Mouse (Mus musculus) limb, embryonic 12.5 days (tissue): Measurements from ENCODE around the gene 2410004P03Rik. TPM values are rescaled to one million over a fixed set of nuclear protein-coding genes. Genes with fewer than 3 reads are reported as not detected.
"Not testable (repeated sequence)": the region's sequence is repeated elsewhere in the genome, so short reads cannot be mapped to it uniquely, and the experiment has no call there.

Experiments used
- ATAC-seq: fragments of 200-750 bp; cut with Nextera tagmentation; 2 replicates; pipeline ENCODE4 v1.8.0; 2017; ENCODE audit warnings: low read depth, moderate TSS enrichment; ENCODE audit not compliant: insufficient number of reproducible peaks, insufficient read depth, low FRiP score, low TSS enrichment
- H3K27ac ChIP-seq: fragments of 300-500 bp; sonication (generic); 2 replicates; pipeline ENCODE4 v1.5.1; 2016; ENCODE audit warnings: mild to moderate bottlenecking, moderate library complexity
- H3K27me3 ChIP-seq: fragments of 300-500 bp; sonication (generic); 2 replicates; pipeline ENCODE4 v1.6.1; 2016; ENCODE audit warnings: mild to moderate bottlenecking, moderate library complexity
- H3K36me3 ChIP-seq: fragments of 300-500 bp; sonication (generic); 2 replicates; pipeline ENCODE4 v1.6.1; 2016; ENCODE audit warnings: mild to moderate bottlenecking, moderate library complexity
- H3K4me1 ChIP-seq: fragments of 300-500 bp; sonication (generic); replicated peaks from 2 replicates; pipeline ENCODE4 v1.6.1; 2016
- H3K4me2 ChIP-seq: fragments of 300-500 bp; sonication (generic); 2 replicates; pipeline ENCODE4 v1.6.1; 2016; ENCODE audit warnings: mild to moderate bottlenecking, moderate library complexity
- H3K4me3 ChIP-seq: fragments of 300-500 bp; sonication (generic); replicated peaks from 2 replicates; pipeline ENCODE4 v1.5.1; 2016; ENCODE audit warnings: mild to moderate bottlenecking
- H3K9ac ChIP-seq: fragments of 300-500 bp; sonication (generic); replicated peaks from 2 replicates; pipeline ENCODE4 v1.6.1; 2016; ENCODE audit warnings: mild to moderate bottlenecking, moderate library complexity
- H3K9me3 ChIP-seq: fragments of 300-500 bp; sonication (generic); 2 replicates; pipeline ENCODE4 v1.6.1; 2016; ENCODE audit warnings: mild to moderate bottlenecking, moderate library complexity
- WGBS: fragments of 180-500 bp; shearing (Covaris S2); methylation state at CpG from one replicate; pipeline ENCODE4 v1.1.7; 2016; 5-methylcytosine and 5-hydroxymethylcytosine counted together
- polyA plus RNA-seq: library from polyadenylated mRNA; unstranded; fragments of >200 nt; fragmentation: Nextera tagmentation; extraction: Ambion mirVana; gene quantifications from 2 replicates; pipeline ENCODE4 v1.2.1, GENCODE M21; 2016

2410004P03Rik gene
- polyA plus RNA-seq, 1 experiment from 2014 or later = 0.75 TPM

- not testable (repeated sequence) for H3K4me3 ChIP-seq, H3K4me2 ChIP-seq, H3K4me1 ChIP-seq, H3K36me3 ChIP-seq, H3K27ac ChIP-seq, H3K9me3 ChIP-seq, ATAC-seq, H3K9ac ChIP-seq, H3K27me3 ChIP-seq
- 81% methylated on average over 4 of the region's 4 CpGs for WGBS
Observed at GRCm38 (mm10) chr12:17021125-17021524, 9.6 kb upstream of the 2410004P03Rik start.

GRCm38 (mm10) chr12:17018468-17018867 lies 6.9 kb upstream of the 2410004P03Rik start:
- Histone ChIP-seq H3K36me3 (no peaks in the 10 kb centered on the region), H3K27ac (no peak overlapping the region), H3K9me3 (no peaks in the 10 kb centered on the region), H3K27me3 (no peaks in the 10 kb centered on the region), H3K4me1 (no peaks in the 10 kb centered on the region), H3K4me2 (no peak overlapping the region), H3K4me3 (no peak overlapping the region), H3K9ac (no peak overlapping the region)
- WGBS = 34% methylated on average over 4 of the region's 4 CpGs
- no peak for ATAC-seq

- Histone ChIP-seq H3K4me2 (no peak overlapping the region), H3K36me3 (no peaks in the 10 kb centered on the region), H3K27me3 (peaks cover 3% of the 10 kb centered on the region; the same call in 1 of the 2 replicates), H3K4me1 (no peaks in the 10 kb centered on the region; the same call in 1 of the 2 replicates), H3K4me3 (no peak overlapping the region), H3K27ac (no peak overlapping the region), H3K9ac (no peak overlapping the region), H3K9me3 (no peaks in the 10 kb centered on the region)
- 81% methylated on average over 2 of the region's 2 CpGs for WGBS
- no peak for ATAC-seq
Observed at GRCm38 (mm10) chr12:17015711-17016110, 4.2 kb upstream of the 2410004P03Rik start.

- Histone ChIP-seq H3K4me2 (no peak overlapping the region), H3K4me1 (no peaks in the 10 kb centered on the region; the same call in 1 of the 2 replicates), H3K4me3 (no peak overlapping the region), H3K27me3 (peaks cover 3% of the 10 kb centered on the region; the same call in 1 of the 2 replicates), H3K9ac (no peak overlapping the region), H3K9me3 (no peaks in the 10 kb centered on the region), H3K27ac (no peak overlapping the region), H3K36me3 (no peaks in the 10 kb centered on the region)
- ATAC-seq = peak; percentile 33; the same call in 1 of the 2 replicates
- 68% methylated on average over 2 of the region's 2 CpGs for WGBS
Observed at GRCm38 (mm10) chr12:17012067-17012899, 756 bp upstream of the 2410004P03Rik start.

GRCm38 (mm10) chr12:17009466-17009865 lies 2.1 kb downstream of the 2410004P03Rik start:
- WGBS = 96% methylated on average over 6 of the region's 6 CpGs
- no peaks in the 10 kb centered on the region; the same call in 1 of the 2 replicates for H3K4me1 ChIP-seq
- no peaks in the 10 kb centered on the region for H3K9me3 ChIP-seq
- H3K27me3 ChIP-seq = peaks cover 3% of the 10 kb centered on the region; the same call in 1 of the 2 replicates
- no peak overlapping the region for H3K4me3 ChIP-seq
- no peak overlapping the region for H3K9ac ChIP-seq
- H3K27ac ChIP-seq = no peak overlapping the region
- H3K36me3 ChIP-seq = no peaks in the 10 kb centered on the region
- no peak overlapping the region for H3K4me2 ChIP-seq
- no peak for ATAC-seq

GRCm38 (mm10) chr12:17001211-17001610 lies 10.3 kb downstream of the 2410004P03Rik start:
- Histone ChIP-seq H3K9me3 (no peaks in the 10 kb centered on the region), H3K9ac (no peak overlapping the region), H3K4me1 (peaks cover 20% of the 10 kb centered on the region), H3K4me3 (no peak overlapping the region), H3K4me2 (no peak overlapping the region), H3K27me3 (peaks cover 51% of the 10 kb centered on the region), H3K27ac (no peak overlapping the region), H3K36me3 (no peaks in the 10 kb centered on the region)
- no peak for ATAC-seq
- WGBS = 52% methylated on average over 4 of the region's 4 CpGs

- Histone ChIP-seq H3K9ac (no peak overlapping the region), H3K4me1 (peaks cover 20% of the 10 kb centered on the region), H3K36me3 (0 out of 2 replicates have a peak, but pooled peaks cover under 1% of the 10 kb centered on the region), H3K27me3 (peaks cover 51% of the 10 kb centered on the region), H3K4me2 (peak overlapping the region; percentile 89), H3K27ac (no peak overlapping the region), H3K9me3 (no peaks in the 10 kb centered on the region), H3K4me3 (peak overlapping the region; percentile 61; the same call in 1 of the 2 replicates)
- WGBS = 46% methylated on average over 6 of the region's 6 CpGs
- no peak for ATAC-seq
Observed at GRCm38 (mm10) chr12:17000628-17001027, 10.9 kb downstream of the 2410004P03Rik start.

GRCm38 (mm10) chr12:16999739-17000497 lies 11.6 kb downstream of the 2410004P03Rik start, which contains the start of gene Pqlc3:
TSS of gene Pqlc3 (minus strand) at chr12:17000408.
- Histone ChIP-seq H3K9me3 (no peaks in the 10 kb centered on the region), H3K4me2 (peak within 1 kb of the TSS; percentile 89), H3K36me3 (0 out of 2 replicates have a peak, but pooled peaks cover 4% of the 10 kb centered on the region), H3K27ac (peak within 1 kb of the TSS; percentile 50; the same call in 1 of the 2 replicates), H3K4me1 (peaks cover 20% of the 10 kb centered on the region), H3K4me3 (peak within 1 kb of the TSS; percentile 61), H3K9ac (peak within 1 kb of the TSS; percentile 51), H3K27me3 (peaks cover 51% of the 10 kb centered on the region)
- under 1% methylated on average over 53 of the region's 57 CpGs for WGBS
- peak; percentile 85 for ATAC-seq

GRCm38 (mm10) chr12:16999146-16999545 lies 12.4 kb downstream of the 2410004P03Rik start:
- Histone ChIP-seq H3K27me3 (peaks cover 51% of the 10 kb centered on the region), H3K4me1 (peaks cover 20% of the 10 kb centered on the region), H3K9me3 (no peaks in the 10 kb centered on the region), H3K36me3 (0 out of 2 replicates have a peak, but pooled peaks cover 4% of the 10 kb centered on the region), H3K4me2 (peak overlapping the region; percentile 89), H3K27ac (no peak overlapping the region), H3K4me3 (peak overlapping the region; percentile 61), H3K9ac (no peak overlapping the region)
- 5% methylated on average over 10 of the region's 10 CpGs for WGBS
- ATAC-seq = no peak

- no peak overlapping the region for H3K9ac ChIP-seq
- 85% methylated on average over 5 of the region's 5 CpGs for WGBS
- H3K27ac ChIP-seq = no peak overlapping the region
- peaks cover 51% of the 10 kb centered on the region for H3K27me3 ChIP-seq
- H3K9me3 ChIP-seq = no peaks in the 10 kb centered on the region
- H3K4me2 ChIP-seq = no peak overlapping the region
- ATAC-seq = no peak
- no peak overlapping the region for H3K4me3 ChIP-seq
- H3K36me3 ChIP-seq = 0 out of 2 replicates have a peak, but pooled peaks cover 4% of the 10 kb centered on the region
- H3K4me1 ChIP-seq = peaks cover 20% of the 10 kb centered on the region
Observed at GRCm38 (mm10) chr12:16996886-16997462, 14.6 kb downstream of the 2410004P03Rik start.
